ENCODE assay signal across 8 mouse cellular contexts in the genomic region with DNA sequence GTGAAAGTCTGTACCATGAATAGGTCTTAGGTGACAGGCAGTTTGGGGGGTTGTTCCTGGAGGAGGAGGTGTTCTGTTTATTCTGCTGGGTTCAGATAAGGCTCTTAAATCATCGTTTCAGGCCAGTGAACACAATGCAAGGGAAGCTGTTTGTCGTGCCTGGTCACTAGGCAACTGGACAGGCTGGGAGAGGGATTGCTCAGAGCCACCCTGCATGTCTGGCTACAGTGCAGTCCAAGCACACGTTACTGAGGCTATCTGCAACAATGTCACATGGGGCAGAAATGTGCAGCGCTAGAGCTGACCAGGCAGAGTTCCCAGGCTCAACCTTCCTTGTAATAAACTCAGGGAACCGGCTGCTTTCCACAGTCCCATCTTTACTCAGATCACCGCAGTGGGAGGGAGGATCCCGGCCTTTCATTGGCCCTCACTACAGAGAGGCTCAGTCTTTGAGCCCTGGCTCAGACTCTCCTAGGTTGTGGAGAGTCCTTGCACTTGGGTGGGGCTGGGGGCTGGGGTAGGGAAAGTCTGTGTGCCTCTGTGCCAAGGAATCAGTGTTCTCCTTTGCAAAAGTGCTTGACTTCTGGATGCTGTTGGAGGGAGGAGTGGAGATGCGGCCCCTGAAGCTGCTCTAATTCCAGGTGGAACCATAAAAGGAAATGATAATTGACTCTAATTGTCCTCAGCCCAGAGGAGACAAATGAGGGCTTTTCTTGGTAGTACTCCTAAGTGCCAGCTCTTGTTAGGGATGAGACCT.
DNase-seq lines count a peak whose midpoint lies in the region; ATAC-seq lines count a peak whose summit lies in the region.

No protein-coding gene starts in this region.

- H3K4me3 ChIP-seq in forebrain, embryonic 11.5 days (ENCODE audit: low read depth, low read length), result no peak overlapping the region
- H3K4me3 ChIP-seq in limb, embryonic 15.5 days, result no peak overlapping the region
- H3K4me3 ChIP-seq in neural tube, embryonic 13.5 days, result no peak overlapping the region

- H3K4me1 ChIP-seq in forebrain, embryonic 11.5 days (replicated peaks; ENCODE audit: control insufficient read depth, insufficient read depth, low read length), result peaks cover 10% of the 10 kb centered on the region; the same call in 1 of the 2 replicates
- peaks cover 13% of the 10 kb centered on the region for H3K4me1 ChIP-seq in limb, embryonic 15.5 days
- H3K4me1 ChIP-seq in neural tube, embryonic 13.5 days (replicated peaks), result peaks cover 32% of the 10 kb centered on the region

- H3K36me3 ChIP-seq in forebrain, embryonic 11.5 days (ENCODE audit: control insufficient read depth, insufficient read depth, low read length), result no peaks in the 10 kb centered on the region
- no peaks in the 10 kb centered on the region for H3K36me3 ChIP-seq in limb, embryonic 15.5 days
- H3K36me3 ChIP-seq in neural tube, embryonic 13.5 days, result no peaks in the 10 kb centered on the region

- H3K27me3 ChIP-seq in forebrain, embryonic 11.5 days (ENCODE audit: control insufficient read depth, insufficient read depth, low read length), result no peaks in the 10 kb centered on the region
- no peaks in the 10 kb centered on the region for H3K27me3 ChIP-seq in limb, embryonic 15.5 days
- H3K27me3 ChIP-seq in neural tube, embryonic 13.5 days, result no peaks in the 10 kb centered on the region

- 6% methylated on average over 8 of the region's 8 CpGs for WGBS in forebrain, embryonic 11.5 days
- 10% methylated on average over 8 of the region's 8 CpGs for WGBS in limb, embryonic 15.5 days
- WGBS in neural tube, embryonic 13.5 days, result 3% methylated on average over 8 of the region's 8 CpGs

- H3K4me2 ChIP-seq in forebrain, embryonic 11.5 days (ENCODE audit: low read depth, low read length, severe bottlenecking), result peak overlapping the region; percentile 22; the same call in 1 of the 2 replicates
- H3K4me2 ChIP-seq in limb, embryonic 15.5 days, result no peak overlapping the region
- H3K4me2 ChIP-seq in neural tube, embryonic 13.5 days, result peak overlapping the region; percentile 5; the same call in 1 of the 2 replicates

- no peaks in the 10 kb centered on the region for H3K9me3 ChIP-seq in forebrain, embryonic 11.5 days (ENCODE audit: control insufficient read depth, low read length)
- no peaks in the 10 kb centered on the region for H3K9me3 ChIP-seq in limb, embryonic 15.5 days
- H3K9me3 ChIP-seq in neural tube, embryonic 13.5 days, result no peaks in the 10 kb centered on the region

- peak overlapping the region; percentile 78 for H3K27ac ChIP-seq in forebrain, embryonic 11.5 days (ENCODE audit: low read depth, low read length)
- no peak overlapping the region for H3K27ac ChIP-seq in limb, embryonic 15.5 days
- peak overlapping the region; percentile 73 for H3K27ac ChIP-seq in neural tube, embryonic 13.5 days (replicated peaks)

- peak; percentile 70 to 82 for DNase-seq in adrenal gland, adult (ENCODE audit: inconsistent age in 2 of 2, low spot score in 1 of 2)
- no peak for DNase-seq in adrenal gland, postnatal 4 days (ENCODE audit: low spot score in 2 of 2)
- DNase-seq in forebrain, embryonic 11.5 days (ENCODE audit: low spot score), result no peak
- DNase-seq in spleen, postnatal 14 days (ENCODE audit: low spot score in 2 of 2), result no peak
- no peak for DNase-seq in testis, postnatal 10 days (ENCODE audit: low spot score)

- peak overlapping the region; percentile 13; the same call in 1 of the 2 replicates for H3K9ac ChIP-seq in forebrain, embryonic 11.5 days (ENCODE audit: low read length)
- no peak overlapping the region for H3K9ac ChIP-seq in limb, embryonic 15.5 days
- no peak overlapping the region for H3K9ac ChIP-seq in neural tube, embryonic 13.5 days

- ATAC-seq in forebrain, embryonic 11.5 days (replicated peaks; ENCODE audit: low FRiP score), result peak; percentile 60
- peak; percentile 2 to 48; a peak in 1 of 4 replicates for ATAC-seq in hematopoietic stem cell, adult 5-6 weeks (replicated peaks in 1 of 2; ENCODE audit: insufficient read depth in 1 of 2, low FRiP score in 2 of 2, low TSS enrichment in 1 of 2, low read depth in 1 of 2, poor library complexity in 2 of 2, severe bottlenecking in 2 of 2)
- ATAC-seq in limb, embryonic 15.5 days (ENCODE audit: insufficient number of reproducible peaks, low FRiP score, low TSS enrichment, low read depth), result peak; percentile 65
- peak; percentile 90 for ATAC-seq in neural tube, embryonic 13.5 days (ENCODE audit: low read depth)

Comparison
In these comparisons a context has a peak if more than half of its experiments do, and no peak if none do; other contexts are left out.
1. DNase-seq: peak in adrenal gland, adult (2 of 2); none in adrenal gland, postnatal 4 days (0 of 2), forebrain, embryonic 11.5 days (single experiment), spleen, postnatal 14 days (0 of 2) and testis, postnatal 10 days (single experiment).
2. ATAC-seq: peak in every context shown above with its lines; median percentile 90 in neural tube, embryonic 13.5 days; 65 in limb, embryonic 15.5 days; 60 in forebrain, embryonic 11.5 days; 25 in hematopoietic stem cell, adult 5-6 weeks.